Mouse (Mus musculus) bone marrow, adult 2 months (tissue): ENCODE data around the gene Negr1. TPM values are rescaled to one million over a fixed set of nuclear protein-coding genes. Genes with fewer than 3 reads are reported as not detected.
"Not testable (repeated sequence)": the region's sequence is repeated elsewhere in the genome, so short reads cannot be mapped to it uniquely, and the experiment has no call there.

ENCODE experiments used
- H3K27ac ChIP-seq: fragments of 200-500 bp; 2 replicates; pipeline ENCODE4 v1.5.1; 2012; ENCODE audit warnings: low read depth, mild to moderate bottlenecking, control low read depth, inconsistent platforms, low read length; ENCODE audit not compliant: control insufficient read depth, poor library complexity, insufficient read depth
- H3K4me1 ChIP-seq: fragments of 200-500 bp; 2 replicates; pipeline ENCODE4 v1.6.1; 2011; ENCODE audit warnings: low read length; ENCODE audit not compliant: control insufficient read depth, insufficient read depth
- H3K4me3 ChIP-seq: fragments of 200-500 bp; replicated peaks from 2 replicates; pipeline ENCODE3; 2011; ENCODE audit warnings: mild to moderate bottlenecking, low read depth, low read length, control low read depth; ENCODE audit not compliant: control insufficient read depth
- CTCF ChIP-seq: fragments of 200-500 bp; IDR thresholded peaks from 2 replicates; pipeline ENCODE4 v1.5.1; 2011; ENCODE audit warnings: low read length, control low read depth; ENCODE audit not compliant: control insufficient read depth, insufficient read depth
- POLR2A ChIP-seq: fragments of 200-500 bp; IDR thresholded peaks from 2 replicates; pipeline ENCODE4 v1.6.1; 2011; ENCODE audit warnings: low read depth, mild to moderate bottlenecking, control low read depth, low read length, borderline replicate concordance; ENCODE audit not compliant: control insufficient read depth
- WGBS: fragments of 180-500 bp; shearing (Covaris S2); methylation state at CpG from one replicate; pipeline ENCODE4 v1.1.7; 2018; 5-methylcytosine and 5-hydroxymethylcytosine counted together
- polyA plus RNA-seq: library from polyadenylated mRNA; stranded (reverse); fragments of >200 nt; gene quantifications from 2 replicates; pipeline ENCODE4 v1.2.4, GENCODE M21; 2011; ENCODE audit warnings: low replicate concordance; ENCODE audit not compliant: missing spikeins, insufficient read depth, insufficient read length

Negr1 gene
- polyA plus RNA-seq, 1 experiment: 1.8 TPM

- Histone ChIP-seq H3K4me3 (no peak overlapping the region), H3K4me1 (no peaks in the 10 kb centered on the region), H3K27ac (no peak overlapping the region)
- no peak for TF ChIP-seq CTCF
- 65% methylated on average over 5 of the region's 5 CpGs for WGBS
Measured at GRCm38 (mm10) chr3:157040619-157041018, 479.0 kb downstream of the Negr1 start.

GRCm38 (mm10) chr3:157044565-157044964, 483.0 kb downstream of the Negr1 start:
- 69% methylated on average over 2 of the region's 2 CpGs for WGBS
- no peak overlapping the region for H3K4me3 ChIP-seq
- no peak for TF ChIP-seq CTCF
- TF ChIP-seq POLR2A: no peak
- H3K27ac ChIP-seq: no peak overlapping the region
- no peaks in the 10 kb centered on the region for H3K4me1 ChIP-seq

- H3K27ac ChIP-seq, H3K4me3 ChIP-seq, H3K4me1 ChIP-seq: not testable (repeated sequence)
- WGBS: 48% methylated on average over 2 of the region's 2 CpGs
Measured at GRCm38 (mm10) chr3:157064438-157064837, 502.8 kb downstream of the Negr1 start.

- H3K4me1 ChIP-seq: no peaks in the 10 kb centered on the region
- H3K27ac ChIP-seq: no peak overlapping the region
- no peak overlapping the region for H3K4me3 ChIP-seq
- TF ChIP-seq POLR2A (no peak), CTCF (no peak)
Measured at GRCm38 (mm10) chr3:157066331-157066730, 504.7 kb downstream of the Negr1 start.

- Histone ChIP-seq H3K4me1 (no peaks in the 10 kb centered on the region), H3K4me3 (no peak overlapping the region), H3K27ac (no peak overlapping the region)
- TF ChIP-seq CTCF: no peak
- no peak for TF ChIP-seq POLR2A
- 42% methylated on average over 2 of the region's 2 CpGs for WGBS
Measured at GRCm38 (mm10) chr3:157079250-157079965, 517.8 kb downstream of the Negr1 start.

GRCm38 (mm10) chr3:157079966-157080306, 518.3 kb downstream of the Negr1 start:
- H3K4me3 ChIP-seq: no peak overlapping the region
- H3K4me1 ChIP-seq: no peaks in the 10 kb centered on the region
- TF ChIP-seq POLR2A (no peak), CTCF (no peak)
- WGBS: 57% methylated on average over 1 of the region's 1 CpGs
- no peak overlapping the region for H3K27ac ChIP-seq

GRCm38 (mm10) chr3:157080585-157080984, 519.0 kb downstream of the Negr1 start:
- no peak overlapping the region for H3K27ac ChIP-seq
- TF ChIP-seq POLR2A (no peak), CTCF (no peak)
- no peaks in the 10 kb centered on the region for H3K4me1 ChIP-seq
- 73% methylated on average over 1 of the region's 1 CpGs for WGBS
- H3K4me3 ChIP-seq: no peak overlapping the region

- WGBS: 71% methylated on average over 8 of the region's 8 CpGs
- Histone ChIP-seq H3K4me1 (no peaks in the 10 kb centered on the region), H3K27ac (no peak overlapping the region), H3K4me3 (no peak overlapping the region)
- no peak for TF ChIP-seq CTCF
- no peak for TF ChIP-seq POLR2A
Measured at GRCm38 (mm10) chr3:157082808-157083784, 521.5 kb downstream of the Negr1 start.

GRCm38 (mm10) chr3:157085180-157085579, 523.6 kb downstream of the Negr1 start:
- H3K4me1 ChIP-seq: no peaks in the 10 kb centered on the region
- no peak overlapping the region for H3K4me3 ChIP-seq
- WGBS: 50% methylated on average over 1 of the region's 1 CpGs
- H3K27ac ChIP-seq: no peak overlapping the region
- TF ChIP-seq CTCF (no peak), POLR2A (no peak)
